Mouse (Mus musculus): ENCODE measurements at regions not wholly inside any gene's neighbourhood (a gene's known extent, or its start where the extent isn't known, plus 50 kb on each side); places are given as distances from the start of the nearest gene placed in this dataset.

- DNase-seq (ENCODE audit: low spot score in 2 of 2): no peak
Observed at GRCm38 (mm10) chr3:16941146-16941545, 934.9 kb upstream of the Gm5150 start.

DNA sequence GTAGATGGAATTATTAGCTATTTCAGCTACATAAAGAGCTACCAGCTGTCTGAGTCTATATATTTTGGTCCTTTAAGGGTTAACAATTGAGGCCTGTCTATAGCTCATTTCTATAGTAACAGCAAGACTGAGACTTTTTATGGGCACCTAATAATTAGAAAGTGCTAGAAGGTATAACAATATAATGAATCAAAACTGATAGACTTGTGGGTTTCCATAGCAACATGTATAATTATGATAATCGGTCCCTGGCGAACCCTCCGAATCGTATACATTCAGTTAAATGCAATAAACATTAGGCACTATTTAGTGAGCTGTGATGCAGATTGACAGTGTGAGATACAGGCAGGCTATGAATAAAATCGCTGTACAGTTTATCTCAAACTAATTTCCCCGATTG is 933.3 kb upstream of the Gm5150 start:
- DNase-seq (ENCODE audit: low spot score in 2 of 2): no peak

GRCm38 (mm10) chr3:16939127-16939526 is 932.9 kb upstream of the Gm5150 start:
- DNase-seq (ENCODE audit: low spot score in 2 of 2): no peak

- no peak for DNase-seq (ENCODE audit: low spot score in 2 of 2)
Observed at GRCm38 (mm10) chr3:16938491-16939001, 932.3 kb upstream of the Gm5150 start.

DNA sequence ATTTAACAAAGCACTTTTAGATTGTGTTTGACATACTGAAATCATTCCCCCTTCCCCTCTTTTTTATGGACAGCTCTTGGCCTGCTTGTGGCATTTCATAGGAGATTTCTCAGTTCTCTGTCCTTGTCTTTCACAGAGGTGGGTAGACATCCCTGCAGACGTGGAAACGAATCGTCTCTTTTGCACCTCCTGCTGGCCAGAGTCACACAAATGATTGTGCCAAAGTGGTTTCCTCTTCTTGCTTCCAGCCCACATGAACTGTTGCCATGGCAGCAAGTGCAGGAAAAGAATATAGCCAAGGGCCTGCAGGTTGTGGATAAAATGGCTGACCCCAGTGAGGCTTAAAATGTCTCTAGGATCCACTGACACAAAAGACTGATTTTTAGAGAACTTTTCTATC is 924.1 kb upstream of the Gm5150 start:
- peak; percentile 50 to 60 for DNase-seq (ENCODE audit: low spot score in 2 of 2)

DNA sequence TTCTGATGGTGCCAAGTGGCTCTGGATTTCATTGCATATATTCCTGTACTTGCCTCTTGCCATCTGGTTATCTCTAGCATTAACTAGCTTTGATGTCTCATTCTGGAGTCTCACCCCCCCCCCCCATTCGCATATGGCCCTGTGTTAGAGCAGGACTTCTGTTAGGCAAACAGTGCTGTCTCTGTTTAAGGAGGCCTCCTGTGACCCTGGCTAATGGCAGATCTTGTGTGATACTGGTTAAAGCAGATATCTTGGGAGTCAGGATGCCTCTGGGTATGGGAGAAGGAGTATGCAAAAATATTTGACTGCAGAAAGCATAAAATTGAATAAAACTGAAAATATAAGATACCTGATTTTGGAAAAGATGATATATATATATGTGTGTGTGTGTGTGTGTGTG is 923.6 kb upstream of the Gm5150 start:
- DNase-seq (ENCODE audit: low spot score in 2 of 2): no peak

GRCm38 (mm10) chr3:16924018-16924417 is 917.8 kb upstream of the Gm5150 start:
- no peak for DNase-seq (ENCODE audit: low spot score in 2 of 2)

DNA sequence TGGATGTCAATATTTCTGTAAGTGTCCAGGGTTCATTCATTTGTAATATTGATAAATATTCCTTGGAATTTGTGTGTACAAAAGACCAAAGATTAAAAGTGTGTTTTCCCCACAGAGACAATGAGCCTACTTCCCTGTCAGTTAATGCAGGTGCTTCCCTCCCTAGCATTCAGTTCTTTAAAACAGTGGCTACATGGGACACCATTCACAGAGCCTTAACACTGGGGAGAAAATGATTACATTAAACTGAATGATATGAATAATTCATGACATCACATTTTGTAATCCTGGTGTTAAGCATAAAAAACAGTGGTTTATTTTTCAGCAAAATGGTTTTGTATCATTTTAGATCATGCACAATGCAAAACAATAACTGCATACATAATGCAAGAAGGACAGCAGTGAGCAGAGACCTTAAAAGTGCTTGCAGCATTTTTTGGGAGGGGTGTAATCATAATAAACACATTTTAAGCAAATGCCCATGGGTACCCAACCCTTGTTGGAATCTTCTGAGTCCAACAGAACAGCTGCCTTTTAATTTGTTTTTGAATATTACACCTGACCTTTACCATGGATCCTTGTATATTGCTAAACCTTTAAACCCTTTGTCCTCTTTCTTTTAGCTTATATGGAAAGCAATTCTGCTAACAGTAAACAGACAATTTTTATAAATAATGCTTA is 917.1 kb upstream of the Gm5150 start:
- DNase-seq (ENCODE audit: low spot score in 2 of 2): no peak

- no peak for DNase-seq (ENCODE audit: low spot score in 2 of 2)
Observed at GRCm38 (mm10) chr3:16921330-16921729, 915.1 kb upstream of the Gm5150 start.

GRCm38 (mm10) chr3:16918374-16918773 is 912.1 kb upstream of the Gm5150 start:
- no peak for DNase-seq (ENCODE audit: low spot score in 2 of 2)

GRCm38 (mm10) chr3:16916072-16916403 is 909.8 kb upstream of the Gm5150 start:
- DNase-seq (ENCODE audit: low spot score in 2 of 2): no peak

- no peak for DNase-seq (ENCODE audit: low spot score in 2 of 2)
Observed at GRCm38 (mm10) chr3:16915389-16916071, 909.3 kb upstream of the Gm5150 start.

DNA sequence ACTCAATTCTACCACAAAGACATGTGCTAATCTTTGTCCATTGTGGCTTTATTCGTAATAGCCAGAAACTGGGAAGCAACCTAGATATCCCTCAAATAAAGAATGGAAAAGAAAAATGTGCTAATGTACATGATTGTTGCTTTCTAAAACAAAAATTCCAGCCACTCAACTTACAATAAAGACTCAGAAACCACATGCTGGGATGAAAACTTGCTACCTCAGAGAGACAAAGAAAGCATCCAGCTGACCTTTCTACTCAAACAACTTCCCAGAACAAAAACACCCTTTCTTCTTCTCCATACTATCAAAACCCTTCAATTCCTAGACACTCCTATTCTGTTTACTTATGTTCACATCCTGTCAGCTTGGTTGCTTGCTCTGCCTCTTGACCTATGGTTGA is 881.9 kb upstream of the Gm5150 start:
- DNase-seq (ENCODE audit: low spot score in 2 of 2): no peak

DNA sequence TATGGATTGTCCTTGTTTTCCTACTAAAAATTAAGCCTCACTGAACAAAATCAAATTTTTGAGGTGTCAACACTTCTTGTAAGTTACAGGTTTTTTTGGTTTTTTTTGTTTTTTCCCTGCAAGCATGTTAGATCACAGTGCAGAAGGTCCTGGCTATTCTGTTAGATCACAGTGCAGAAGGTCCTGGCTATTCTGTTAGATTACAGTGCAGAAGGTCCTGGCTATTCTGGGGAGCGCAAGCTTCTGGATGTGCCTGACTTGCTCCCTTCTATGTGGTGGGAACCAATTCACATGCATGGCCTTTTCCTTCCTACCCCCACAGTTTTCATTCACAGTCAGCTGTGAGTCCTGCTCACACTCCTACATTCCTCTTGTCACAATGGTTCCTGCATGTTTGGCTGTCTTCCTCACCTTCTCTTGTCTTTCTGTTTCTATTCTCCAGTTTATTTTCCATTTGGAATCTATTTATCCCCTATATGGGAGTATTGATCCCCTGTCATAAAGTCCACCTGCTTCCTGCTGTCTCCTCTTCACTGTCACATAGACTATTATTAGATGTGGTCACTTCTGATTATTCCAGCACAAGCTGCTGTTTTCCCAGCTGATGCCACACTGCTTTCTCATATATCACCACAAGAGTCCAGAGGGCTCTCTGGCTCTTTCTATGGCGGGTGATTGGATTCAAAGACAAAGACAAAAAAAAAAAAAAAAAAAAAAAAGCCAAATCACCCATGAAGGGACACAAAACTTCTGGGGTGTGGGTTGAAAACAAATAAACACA is 866.3 kb upstream of the Gm5150 start:
- peak; percentile 12 to 13 for DNase-seq (ENCODE audit: low spot score in 2 of 2)

DNA sequence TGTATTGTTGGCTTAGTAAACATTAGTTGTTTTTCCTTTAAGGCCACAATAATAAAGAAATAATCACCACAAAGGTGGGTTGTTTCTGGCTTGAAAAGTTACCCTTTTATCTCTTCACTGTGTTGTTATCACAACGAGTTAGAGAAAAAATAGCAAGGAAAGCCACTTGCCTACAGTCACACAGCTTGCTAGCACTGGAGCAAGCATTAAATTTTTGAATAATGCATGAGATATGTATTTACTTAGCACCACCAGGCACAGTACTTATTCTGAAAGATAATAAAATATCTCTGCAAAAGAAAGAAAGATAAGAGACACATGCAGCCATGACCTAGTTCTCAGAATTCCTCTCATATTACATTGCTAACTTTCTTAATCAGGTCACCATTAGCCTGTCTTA is 853.8 kb upstream of the Gm5150 start:
- no peak for DNase-seq (ENCODE audit: low spot score in 2 of 2)

DNA sequence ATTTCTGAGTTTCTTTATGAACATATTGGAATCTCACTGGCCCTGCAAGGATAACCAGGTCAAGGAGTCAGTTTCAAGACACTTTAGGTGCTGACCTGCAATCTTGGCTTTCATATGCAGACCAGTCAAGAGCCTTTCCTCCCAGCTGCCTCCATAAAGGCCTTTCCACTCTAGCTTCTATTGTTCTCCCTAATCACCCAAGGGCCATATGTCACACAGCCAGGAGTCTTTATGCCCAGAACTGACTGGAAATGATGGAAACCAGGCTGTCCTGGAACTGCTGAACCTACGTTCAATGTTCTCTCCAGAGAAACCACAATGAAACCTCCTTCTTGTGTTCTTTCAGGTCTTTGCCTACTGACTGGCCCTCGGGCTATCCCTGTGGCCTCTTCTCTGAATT is 852.7 kb upstream of the Gm5150 start:
- no peak for DNase-seq (ENCODE audit: low spot score in 2 of 2)

- DNase-seq (ENCODE audit: low spot score in 2 of 2): no peak
Observed at GRCm38 (mm10) chr3:16855251-16855650, 849.0 kb upstream of the Gm5150 start.

GRCm38 (mm10) chr3:16853992-16854391 is 847.8 kb upstream of the Gm5150 start:
- no peak for DNase-seq (ENCODE audit: low spot score in 2 of 2)

DNA sequence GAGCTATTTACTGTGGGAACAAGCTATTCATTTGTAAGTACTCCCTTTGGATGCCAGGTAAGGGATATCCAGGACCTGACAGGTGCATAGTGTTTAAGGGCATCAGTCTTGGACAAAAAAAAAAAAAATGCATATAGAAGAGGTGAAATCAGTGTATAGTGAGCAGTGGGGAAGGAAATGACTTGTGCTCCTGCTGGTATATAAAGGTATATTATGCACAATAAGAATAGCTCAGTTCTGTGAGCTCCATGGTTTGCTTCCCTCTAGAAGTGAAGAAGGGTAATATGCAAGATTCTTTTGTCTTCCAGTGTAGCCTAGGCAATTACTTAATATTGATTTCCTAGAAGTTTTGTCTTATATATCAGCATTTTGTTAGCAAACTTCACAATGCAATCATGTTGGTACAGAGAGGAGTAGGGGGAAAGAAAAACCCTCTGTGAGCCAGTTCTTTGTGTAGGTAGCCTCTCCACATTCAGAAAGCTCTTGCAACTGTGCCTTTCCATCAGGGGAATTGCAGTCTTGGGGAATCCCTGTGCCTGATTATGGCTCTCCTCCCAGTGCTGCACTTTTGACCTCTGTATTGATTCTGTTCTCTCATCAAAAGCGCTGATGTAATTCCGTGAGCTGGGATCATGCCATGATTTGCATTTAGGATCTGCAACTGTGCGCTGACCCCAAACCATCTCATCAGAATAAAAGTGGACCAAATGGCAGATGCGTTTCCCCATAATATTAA is 840.7 kb upstream of the Gm5150 start:
- no peak for DNase-seq (ENCODE audit: low spot score in 2 of 2)

GRCm38 (mm10) chr3:16820536-16820935 is 814.3 kb upstream of the Gm5150 start:
- DNase-seq (ENCODE audit: low spot score in 2 of 2): no peak
